Mouse (Mus musculus): ENCODE measurements around the gene Gpx7. TPM values are rescaled to one million over a fixed set of nuclear protein-coding genes. Genes with fewer than 3 reads are reported as not detected.

The Gpx7 gene
- polyA plus RNA-seq, 1 experiment from 2014 or later = 68.5 TPM

DNA sequence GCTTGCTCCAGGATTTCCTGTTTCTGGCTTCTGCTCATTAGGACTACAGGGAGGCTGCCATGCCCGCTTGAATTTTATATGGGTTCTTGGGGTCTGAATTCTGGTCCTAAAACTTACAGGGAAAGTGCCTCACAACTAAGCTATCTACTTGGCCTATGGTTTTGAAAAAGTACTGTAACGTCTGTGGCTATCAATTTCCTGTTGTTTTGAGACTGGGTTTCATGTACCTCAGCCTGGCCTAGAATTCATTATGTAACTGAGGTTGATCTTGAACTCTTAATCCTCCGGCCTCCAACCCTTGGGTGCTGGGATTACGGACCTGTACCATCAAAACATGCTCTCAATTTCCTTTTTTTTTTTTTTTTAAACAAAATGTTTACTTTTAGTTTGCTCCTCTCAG is 27.5 kb upstream of the Gpx7 start:
- WGBS = 70% methylated on average over 4 of the region's 4 CpGs

DNA sequence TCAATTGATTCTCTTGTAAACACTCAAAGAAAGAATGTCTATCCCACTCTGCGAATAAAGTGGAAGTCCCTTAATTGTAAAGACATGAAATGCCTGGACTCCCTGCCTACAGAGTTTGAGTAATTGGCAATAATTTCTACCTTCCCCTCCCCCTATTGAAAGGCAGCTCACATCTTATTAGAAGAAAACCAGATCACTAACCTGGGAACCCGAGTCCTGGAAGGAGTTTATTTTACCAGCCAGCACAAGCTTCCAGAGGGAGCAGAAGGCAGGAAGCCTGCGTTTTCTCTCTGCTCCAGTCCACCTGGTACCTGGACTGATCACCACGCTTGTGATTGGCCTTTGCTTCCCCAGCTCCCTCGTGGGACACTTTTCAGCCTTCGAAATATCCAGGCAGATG is 26.6 kb upstream of the Gpx7 start:
- no peak for ATAC-seq (ENCODE audit: insufficient number of reproducible peaks, insufficient read depth, low FRiP score, low read depth)
- Histone ChIP-seq H3K9ac (ENCODE audit: low read length) (no peak overlapping the region), H3K4me3 (ENCODE audit: control insufficient read depth in 1 of 2, insufficient read depth in 1 of 2, low read depth in 1 of 2, low read length in 2 of 2) (no peak overlapping the region), H3K27me3 (ENCODE audit: control insufficient read depth, insufficient read depth, low read length) (no peaks in the 10 kb centered on the region), H3K9me3 (ENCODE audit: control insufficient read depth, low read length) (no peaks in the 10 kb centered on the region), H3K36me3 (ENCODE audit: control insufficient read depth, insufficient read depth, low read length) (no peaks in the 10 kb centered on the region), H3K27ac (replicated peaks in 1 of 2; ENCODE audit: control insufficient read depth in 1 of 2, insufficient read depth in 1 of 2, low read depth in 2 of 2, low read length in 2 of 2) (no peak overlapping the region), H3K4me1 (ENCODE audit: control insufficient read depth in 2 of 2, insufficient read depth in 2 of 2, low read length in 2 of 2) (peaks cover 7 to 10% of the 10 kb centered on the region in 2 experiments), H3K4me2 (ENCODE audit: low read length) (no peak overlapping the region)
- WGBS = 47% methylated on average over 6 of the region's 6 CpGs

More for the DNA sequence above, 27.5 kb upstream of the Gpx7 start:
- Histone ChIP-seq H3K27ac (replicated peaks in 1 of 2; ENCODE audit: control insufficient read depth in 1 of 2, insufficient read depth in 1 of 2, low read depth in 2 of 2, low read length in 2 of 2) (no peak overlapping the region), H3K9ac (ENCODE audit: low read length) (no peak overlapping the region), H3K4me3 (ENCODE audit: control insufficient read depth in 1 of 2, insufficient read depth in 1 of 2, low read depth in 1 of 2, low read length in 2 of 2) (no peak overlapping the region), H3K9me3 (ENCODE audit: control insufficient read depth, low read length) (no peaks in the 10 kb centered on the region), H3K4me1 (ENCODE audit: control insufficient read depth in 2 of 2, insufficient read depth in 2 of 2, low read length in 2 of 2) (peaks cover 8 to 12% of the 10 kb centered on the region in 2 experiments; a peak in 3 of 4 replicates), H3K36me3 (ENCODE audit: control insufficient read depth, insufficient read depth, low read length) (no peaks in the 10 kb centered on the region), H3K27me3 (ENCODE audit: control insufficient read depth, insufficient read depth, low read length) (no peaks in the 10 kb centered on the region), H3K4me2 (ENCODE audit: low read length) (no peak overlapping the region)
- ATAC-seq (ENCODE audit: insufficient number of reproducible peaks, insufficient read depth, low FRiP score, low read depth) = no peak

DNA sequence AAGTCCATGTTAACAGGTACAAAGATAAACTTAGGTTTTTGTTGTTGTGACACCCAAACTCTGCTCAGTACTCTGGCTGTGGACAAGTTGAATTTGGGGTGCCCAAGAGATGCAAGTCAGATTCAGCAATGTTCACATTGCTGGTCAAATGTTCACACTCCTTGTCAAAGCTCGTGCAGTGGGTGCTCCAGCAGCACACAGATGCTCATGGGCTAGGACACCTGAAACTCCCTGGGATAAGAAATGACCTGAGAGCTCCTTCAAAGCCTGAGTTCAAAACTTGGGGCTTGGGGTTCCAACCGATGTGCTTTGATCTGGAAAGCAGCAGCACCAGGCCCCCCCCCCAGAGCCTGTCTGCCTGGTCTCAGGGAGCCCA is 24.8 kb upstream of the Gpx7 start:
- 55% methylated on average over 2 of the region's 2 CpGs for WGBS
- Histone ChIP-seq H3K27me3 (ENCODE audit: control insufficient read depth, insufficient read depth, low read length) (no peaks in the 10 kb centered on the region), H3K9ac (ENCODE audit: low read length) (no peak overlapping the region), H3K4me1 (ENCODE audit: control insufficient read depth in 2 of 2, insufficient read depth in 2 of 2, low read length in 2 of 2) (peaks cover 4 to 10% of the 10 kb centered on the region in 2 experiments), H3K4me3 (ENCODE audit: control insufficient read depth in 1 of 2, insufficient read depth in 1 of 2, low read depth in 1 of 2, low read length in 2 of 2) (no peak overlapping the region), H3K4me2 (ENCODE audit: low read length) (no peak overlapping the region), H3K9me3 (ENCODE audit: control insufficient read depth, low read length) (no peaks in the 10 kb centered on the region), H3K27ac (replicated peaks in 1 of 2; ENCODE audit: control insufficient read depth in 1 of 2, insufficient read depth in 1 of 2, low read depth in 2 of 2, low read length in 2 of 2) (no peak overlapping the region), H3K36me3 (ENCODE audit: control insufficient read depth, insufficient read depth, low read length) (no peaks in the 10 kb centered on the region)
- no peak for ATAC-seq (ENCODE audit: insufficient number of reproducible peaks, insufficient read depth, low FRiP score, low read depth)

DNA sequence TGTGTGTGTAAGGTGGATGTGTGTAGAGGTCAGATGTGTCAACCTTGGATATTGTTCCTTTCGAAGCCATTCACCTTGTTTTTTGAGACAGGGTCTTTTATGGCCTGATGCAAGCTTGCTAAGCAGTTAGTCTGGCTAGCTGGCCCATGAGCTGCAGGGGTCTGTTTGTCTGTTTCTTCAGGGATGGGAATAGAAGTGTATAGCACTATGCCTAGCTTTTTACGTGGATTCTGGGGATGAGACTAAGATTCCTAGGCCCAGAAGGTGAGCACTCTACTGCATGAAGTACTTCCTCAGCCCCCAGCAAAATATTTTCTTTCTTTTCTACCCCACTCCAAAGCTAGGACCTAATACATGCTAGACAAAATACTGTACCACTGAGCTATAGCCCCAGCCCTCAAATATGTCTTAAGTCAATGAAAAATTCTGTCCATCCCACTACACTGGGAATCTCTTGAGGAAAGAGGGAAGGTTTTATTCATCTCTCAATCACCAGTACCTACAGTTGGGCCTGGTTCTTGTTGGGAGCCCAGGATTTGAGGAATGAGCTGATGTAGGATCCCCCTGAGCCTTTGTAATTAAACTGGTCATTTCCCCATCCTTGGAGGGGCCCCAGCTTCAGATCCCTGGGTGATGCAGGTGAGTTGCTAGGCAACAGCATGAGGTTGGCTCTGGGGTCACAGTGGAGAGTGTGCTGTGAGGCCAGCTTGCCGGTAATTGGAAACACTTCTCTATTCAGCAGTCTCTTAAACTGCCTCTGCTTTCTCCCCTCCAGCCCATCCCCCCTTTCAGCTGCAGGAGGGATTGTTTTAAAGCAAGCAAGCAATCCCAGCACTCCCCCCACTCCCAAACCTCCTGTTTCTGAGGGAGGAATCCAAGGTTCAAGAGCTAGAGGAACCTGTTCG is 24.1 kb upstream of the Gpx7 start:
- H3K27me3 ChIP-seq (ENCODE audit: control insufficient read depth, insufficient read depth, low read length) = no peaks in the 10 kb centered on the region
- WGBS = 56% methylated on average over 4 of the region's 4 CpGs
- no peak overlapping the region for H3K27ac ChIP-seq (replicated peaks in 1 of 2; ENCODE audit: control insufficient read depth in 1 of 2, insufficient read depth in 1 of 2, low read depth in 2 of 2, low read length in 2 of 2)
- H3K4me2 ChIP-seq (ENCODE audit: low read length) = no peak overlapping the region
- no peak overlapping the region for H3K4me3 ChIP-seq (ENCODE audit: control insufficient read depth in 1 of 2, insufficient read depth in 1 of 2, low read depth in 1 of 2, low read length in 2 of 2)
- no peak overlapping the region for H3K9ac ChIP-seq (ENCODE audit: low read length)
- no peak for ATAC-seq (ENCODE audit: insufficient number of reproducible peaks, insufficient read depth, low FRiP score, low read depth)
- peaks cover 4 to 10% of the 10 kb centered on the region in 2 experiments for H3K4me1 ChIP-seq (ENCODE audit: control insufficient read depth in 2 of 2, insufficient read depth in 2 of 2, low read length in 2 of 2)
- no peaks in the 10 kb centered on the region for H3K9me3 ChIP-seq (ENCODE audit: control insufficient read depth, low read length)
- H3K36me3 ChIP-seq (ENCODE audit: control insufficient read depth, insufficient read depth, low read length) = no peaks in the 10 kb centered on the region

DNA sequence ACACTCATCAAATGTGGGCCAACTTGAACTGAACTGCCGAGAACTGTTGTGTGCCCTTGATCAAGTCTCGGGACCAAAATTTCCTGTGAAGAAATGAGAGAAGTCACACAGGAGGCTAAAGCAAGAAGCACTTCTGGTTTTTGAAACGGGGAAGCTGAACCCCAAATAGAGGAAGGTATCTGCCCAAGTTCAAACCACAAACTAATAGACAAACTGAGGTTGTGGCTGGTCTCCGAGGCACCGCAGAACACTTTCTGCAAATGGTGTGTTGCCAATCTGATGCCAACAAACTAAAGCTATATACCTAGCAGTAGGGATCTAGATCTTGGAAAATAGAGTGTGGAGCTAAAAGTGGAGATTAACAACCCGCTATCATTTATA is 21.6 kb upstream of the Gpx7 start:
- H3K9me3 ChIP-seq (ENCODE audit: control insufficient read depth, low read length) = no peaks in the 10 kb centered on the region
- peaks cover 4 to 10% of the 10 kb centered on the region in 2 experiments for H3K4me1 ChIP-seq (ENCODE audit: control insufficient read depth in 2 of 2, insufficient read depth in 2 of 2, low read length in 2 of 2)
- no peak overlapping the region for H3K27ac ChIP-seq (replicated peaks in 1 of 2; ENCODE audit: control insufficient read depth in 1 of 2, insufficient read depth in 1 of 2, low read depth in 2 of 2, low read length in 2 of 2)
- no peak for ATAC-seq (ENCODE audit: insufficient number of reproducible peaks, insufficient read depth, low FRiP score, low read depth)
- no peaks in the 10 kb centered on the region for H3K36me3 ChIP-seq (ENCODE audit: control insufficient read depth, insufficient read depth, low read length)
- 74% methylated on average over 6 of the region's 6 CpGs for WGBS
- no peak overlapping the region; the same call in 1 of the 2 replicates for H3K4me2 ChIP-seq (ENCODE audit: low read length)
- no peaks in the 10 kb centered on the region for H3K27me3 ChIP-seq (ENCODE audit: control insufficient read depth, insufficient read depth, low read length)
- no peak overlapping the region for H3K9ac ChIP-seq (ENCODE audit: low read length)
- no peak overlapping the region for H3K4me3 ChIP-seq (ENCODE audit: control insufficient read depth in 1 of 2, insufficient read depth in 1 of 2, low read depth in 1 of 2, low read length in 2 of 2)

DNA sequence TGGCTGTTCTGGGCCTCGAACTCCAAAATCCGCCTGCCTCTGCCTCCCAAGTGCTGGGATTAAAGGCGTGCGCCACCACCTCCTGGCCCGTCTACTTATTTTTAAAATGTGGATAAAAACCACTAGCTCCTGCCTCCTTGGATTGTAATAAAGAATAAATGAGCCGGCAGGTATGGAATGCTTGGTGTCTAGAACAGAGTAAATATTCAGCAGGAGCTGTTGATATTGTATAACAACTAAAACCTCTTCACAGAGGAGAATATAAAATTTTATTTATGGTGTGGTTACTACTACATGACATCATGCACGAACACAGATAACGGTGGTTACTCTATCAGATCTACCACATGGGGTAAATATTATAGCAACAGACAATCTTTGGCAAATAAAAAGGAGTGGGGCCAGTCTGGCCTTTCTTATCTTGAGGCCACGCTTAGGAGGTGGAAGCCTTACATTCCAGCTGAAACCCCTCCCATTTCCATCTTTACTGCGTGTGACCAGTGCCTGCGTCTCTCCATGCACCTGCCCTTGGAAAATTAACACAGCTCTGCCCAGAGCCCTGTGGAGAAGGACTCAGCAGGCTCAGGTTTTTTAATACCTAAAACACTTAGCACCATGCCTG is 21.1 kb upstream of the Gpx7 start:
- Histone ChIP-seq H3K9ac (ENCODE audit: low read length) (no peak overlapping the region), H3K4me2 (ENCODE audit: low read length) (no peak overlapping the region; the same call in 1 of the 2 replicates), H3K4me3 (ENCODE audit: control insufficient read depth in 1 of 2, insufficient read depth in 1 of 2, low read depth in 1 of 2, low read length in 2 of 2) (no peak overlapping the region), H3K36me3 (ENCODE audit: control insufficient read depth, insufficient read depth, low read length) (no peaks in the 10 kb centered on the region), H3K9me3 (ENCODE audit: control insufficient read depth, low read length) (no peaks in the 10 kb centered on the region), H3K4me1 (ENCODE audit: control insufficient read depth in 2 of 2, insufficient read depth in 2 of 2, low read length in 2 of 2) (peaks cover 4 to 10% of the 10 kb centered on the region in 2 experiments), H3K27ac (replicated peaks in 1 of 2; ENCODE audit: control insufficient read depth in 1 of 2, insufficient read depth in 1 of 2, low read depth in 2 of 2, low read length in 2 of 2) (no peak overlapping the region), H3K27me3 (ENCODE audit: control insufficient read depth, insufficient read depth, low read length) (no peaks in the 10 kb centered on the region)
- no peak for ATAC-seq (ENCODE audit: insufficient number of reproducible peaks, insufficient read depth, low FRiP score, low read depth)
- WGBS = 50% methylated on average over 11 of the region's 11 CpGs

DNA sequence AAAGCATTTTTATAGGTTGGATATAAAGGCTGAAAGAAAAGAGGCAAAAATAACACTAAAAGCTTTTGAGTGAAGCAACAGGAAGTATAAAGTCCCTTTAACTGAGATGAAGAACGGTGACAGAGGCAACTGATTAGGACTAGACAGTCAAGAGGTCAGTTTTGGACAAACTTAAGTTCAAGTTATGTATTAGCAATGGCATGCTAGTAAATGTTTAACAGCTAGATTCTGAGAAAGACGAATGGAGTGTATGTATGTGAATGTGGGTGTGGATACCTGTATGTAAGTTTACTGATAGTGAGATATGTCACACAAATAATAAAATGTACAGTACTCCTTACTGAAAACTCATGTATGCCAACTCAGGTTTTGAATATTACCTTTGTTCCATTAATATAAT is 17.8 kb upstream of the Gpx7 start:
- Histone ChIP-seq H3K4me3 (ENCODE audit: control insufficient read depth in 1 of 2, insufficient read depth in 1 of 2, low read depth in 1 of 2, low read length in 2 of 2) (no peak overlapping the region), H3K36me3 (ENCODE audit: control insufficient read depth, insufficient read depth, low read length) (no peaks in the 10 kb centered on the region), H3K9ac (ENCODE audit: low read length) (no peak overlapping the region), H3K9me3 (ENCODE audit: control insufficient read depth, low read length) (no peaks in the 10 kb centered on the region), H3K4me1 (ENCODE audit: control insufficient read depth in 2 of 2, insufficient read depth in 2 of 2, low read length in 2 of 2) (peaks cover 4 to 7% of the 10 kb centered on the region in 2 experiments), H3K4me2 (ENCODE audit: low read length) (no peak overlapping the region), H3K27me3 (ENCODE audit: control insufficient read depth, insufficient read depth, low read length) (no peaks in the 10 kb centered on the region), H3K27ac (replicated peaks in 1 of 2; ENCODE audit: control insufficient read depth in 1 of 2, insufficient read depth in 1 of 2, low read depth in 2 of 2, low read length in 2 of 2) (no peak overlapping the region)
- ATAC-seq (ENCODE audit: insufficient number of reproducible peaks, insufficient read depth, low FRiP score, low read depth) = no peak
- 63% methylated on average over 2 of the region's 2 CpGs for WGBS

All from heart, embryonic 14.5 days (tissue).